Mouse (Mus musculus) midbrain, embryonic 15.5 days (tissue): ENCODE data around the gene Gm2000. TPM values are rescaled to one million over a fixed set of nuclear protein-coding genes. Genes with fewer than 3 reads are reported as not detected.
"Not testable (repeated sequence)": the region's sequence is repeated elsewhere in the genome, so short reads cannot be mapped to it uniquely, and the experiment has no call there.

Experiments used
- ATAC-seq: fragments of 200-750 bp; cut with Nextera tagmentation; replicated peaks from 2 replicates; pipeline ENCODE4 v1.8.0; 2017; ENCODE audit warnings: moderate TSS enrichment
- H3K27ac ChIP-seq: fragments of 300-500 bp; sonication (generic); 2 replicates; pipeline ENCODE4 v1.5.1; 2015; ENCODE audit warnings: mild to moderate bottlenecking, inconsistent platforms
- H3K27me3 ChIP-seq: fragments of 300-500 bp; sonication (generic); replicated peaks from 2 replicates; pipeline ENCODE4 v1.6.1; 2015; ENCODE audit warnings: inconsistent platforms
- H3K36me3 ChIP-seq: fragments of 300-500 bp; sonication (generic); replicated peaks from 2 replicates; pipeline ENCODE4 v1.6.1; 2015; ENCODE audit warnings: inconsistent platforms
- H3K4me1 ChIP-seq: fragments of 300-500 bp; sonication (generic); 2 replicates; pipeline ENCODE4 v1.6.1; 2015; ENCODE audit warnings: inconsistent platforms
- H3K4me2 ChIP-seq: fragments of 300-500 bp; sonication (generic); 2 replicates; pipeline ENCODE4 v1.6.1; 2015; ENCODE audit warnings: inconsistent platforms, mild to moderate bottlenecking, moderate library complexity
- H3K4me3 ChIP-seq: fragments of 300-500 bp; sonication (generic); 2 replicates; pipeline ENCODE4 v1.5.1; 2015; ENCODE audit warnings: mild to moderate bottlenecking, inconsistent platforms
- H3K9ac ChIP-seq: fragments of 300-500 bp; sonication (generic); 2 replicates; pipeline ENCODE4 v1.6.1; 2015; ENCODE audit warnings: mild to moderate bottlenecking, inconsistent platforms
- H3K9me3 ChIP-seq: fragments of 300-500 bp; sonication (generic); 2 replicates; pipeline ENCODE4 v1.6.1; 2016; ENCODE audit warnings: inconsistent platforms
- WGBS: fragments of 180-500 bp; shearing (Covaris S2); methylation state at CpG from one replicate; pipeline ENCODE4 v1.1.7; 2015; ENCODE audit warnings: mixed read lengths; 5-methylcytosine and 5-hydroxymethylcytosine counted together
- polyA plus RNA-seq: library from polyadenylated mRNA; unstranded; fragments of >200 nt; fragmentation: Nextera tagmentation; extraction: Ambion mirVana; gene quantifications from 2 replicates; pipeline ENCODE4 v1.2.1, GENCODE M21; 2015

The Gm2000 gene
- polyA plus RNA-seq = 464 and 497 TPM in 2 replicates

GRCm38 (mm10) chr1:156365740-156366139 lies at the start of gene Gm2000:
TSS of gene Gm2000 (plus strand) at chr1:156366040.
- Histone ChIP-seq H3K4me1 (no peaks in the 10 kb centered on the region), H3K4me2 (no peak within 1 kb of the TSS), H3K4me3 (no peak within 1 kb of the TSS), H3K27me3 (no peaks in the 10 kb centered on the region), H3K9me3 (no peaks in the 10 kb centered on the region), H3K36me3 (no peaks in the 10 kb centered on the region), H3K27ac (no peak within 1 kb of the TSS), H3K9ac (no peak within 1 kb of the TSS)
- 90% methylated on average over 8 of the region's 8 CpGs for WGBS
- ATAC-seq = no peak

- Histone ChIP-seq H3K36me3 (no peaks in the 10 kb centered on the region), H3K27ac (no peak overlapping the region), H3K4me3 (no peak overlapping the region), H3K9ac (no peak overlapping the region), H3K27me3 (no peaks in the 10 kb centered on the region), H3K4me2 (no peak overlapping the region), H3K4me1 (no peaks in the 10 kb centered on the region), H3K9me3 (no peaks in the 10 kb centered on the region)
- no peak for ATAC-seq
- 89% methylated on average over 9 of the region's 9 CpGs for WGBS
These were observed 42.7 kb upstream of the Gm2000 start for GRCm38 (mm10) chr1:156323126-156323525.

GRCm38 (mm10) chr1:156340847-156341246 lies 25.0 kb upstream of the Gm2000 start:
- ATAC-seq = no peak
- Histone ChIP-seq H3K9me3 (no peaks in the 10 kb centered on the region), H3K36me3 (no peaks in the 10 kb centered on the region), H3K4me1 (no peaks in the 10 kb centered on the region), H3K4me3 (no peak overlapping the region), H3K9ac (no peak overlapping the region), H3K27ac (no peak overlapping the region), H3K27me3 (no peaks in the 10 kb centered on the region), H3K4me2 (no peak overlapping the region)
- WGBS = 83% methylated on average over 4 of the region's 4 CpGs

DNA sequence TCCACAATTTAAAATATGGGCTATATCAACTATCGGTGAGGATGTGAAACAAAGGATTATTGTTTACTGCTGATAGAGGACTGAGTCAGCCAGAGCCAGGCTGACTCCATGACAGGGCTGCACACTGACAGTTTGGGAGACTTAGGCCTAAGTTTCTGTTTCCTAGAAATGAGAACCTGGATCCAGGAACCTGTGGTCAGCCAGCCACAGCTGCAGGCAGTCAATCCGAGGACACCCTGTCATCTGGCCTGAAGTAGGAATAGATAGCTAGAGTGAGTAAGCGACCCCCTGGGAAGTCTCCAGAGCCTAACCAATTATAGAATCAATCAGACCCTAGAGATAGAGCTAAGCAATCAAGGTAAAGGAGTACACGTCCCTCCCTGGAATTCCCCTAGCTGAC lies 21.4 kb upstream of the Gm2000 start:
- Histone ChIP-seq H3K9ac (no peak overlapping the region), H3K27me3 (no peaks in the 10 kb centered on the region), H3K9me3 (no peaks in the 10 kb centered on the region), H3K27ac (no peak overlapping the region), H3K4me2 (no peak overlapping the region), H3K4me3 (no peak overlapping the region), H3K36me3 (no peaks in the 10 kb centered on the region), H3K4me1 (no peaks in the 10 kb centered on the region)
- WGBS = 79% methylated on average over 4 of the region's 4 CpGs
- no peak for ATAC-seq

DNA sequence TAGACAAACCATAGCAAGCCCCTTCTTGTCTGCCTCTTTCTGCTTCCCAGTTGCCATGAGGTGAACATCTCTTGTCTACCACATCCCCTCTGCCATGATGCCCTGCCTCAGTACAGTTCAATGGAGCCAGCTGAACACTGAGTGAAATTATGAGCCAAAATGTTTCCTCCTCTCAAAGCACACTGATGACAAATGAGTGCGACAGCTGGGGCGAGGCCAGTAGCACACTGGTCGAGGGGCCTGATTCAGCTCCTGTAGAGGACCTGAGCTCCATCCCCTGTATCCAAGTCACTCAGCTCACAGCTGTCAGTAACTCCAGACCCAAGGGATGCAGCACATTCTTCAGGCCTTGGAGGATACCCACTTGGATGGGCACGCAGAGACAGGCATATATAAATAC lies 20.2 kb upstream of the Gm2000 start:
- no peak for ATAC-seq
- Histone ChIP-seq H3K27ac (no peak overlapping the region), H3K9me3 (no peaks in the 10 kb centered on the region), H3K4me1 (no peaks in the 10 kb centered on the region), H3K27me3 (no peaks in the 10 kb centered on the region), H3K4me2 (no peak overlapping the region), H3K4me3 (no peak overlapping the region), H3K36me3 (no peaks in the 10 kb centered on the region), H3K9ac (no peak overlapping the region)
- 94% methylated on average over 4 of the region's 4 CpGs for WGBS

GRCm38 (mm10) chr1:156349031-156349430 lies 16.8 kb upstream of the Gm2000 start:
- no peaks in the 10 kb centered on the region for H3K4me1 ChIP-seq
- ATAC-seq = no peak
- no peak overlapping the region for H3K4me3 ChIP-seq
- no peak overlapping the region for H3K9ac ChIP-seq
- H3K27me3 ChIP-seq = no peaks in the 10 kb centered on the region
- WGBS = 77% methylated on average over 4 of the region's 4 CpGs
- no peaks in the 10 kb centered on the region for H3K36me3 ChIP-seq
- H3K4me2 ChIP-seq = no peak overlapping the region
- H3K9me3 ChIP-seq = no peaks in the 10 kb centered on the region
- H3K27ac ChIP-seq = no peak overlapping the region

DNA sequence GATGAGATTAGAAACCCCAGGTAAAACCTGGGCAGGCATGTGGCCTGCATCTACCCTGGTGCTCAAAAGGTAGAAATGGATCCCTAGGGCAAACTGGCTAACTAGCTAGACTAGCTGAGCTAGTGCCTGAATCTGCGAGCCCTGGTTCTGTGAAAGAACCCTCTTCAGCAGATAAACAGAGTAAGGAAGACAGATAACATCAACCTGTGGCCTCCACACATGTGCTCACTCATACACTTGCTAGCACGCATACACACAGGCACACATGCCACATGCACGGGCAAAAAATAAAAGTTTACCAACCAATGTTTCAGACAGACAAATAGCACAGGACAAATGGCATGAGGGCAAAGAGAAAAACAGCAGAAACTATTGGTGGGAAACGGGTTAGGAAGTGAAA lies 15.4 kb upstream of the Gm2000 start:
- H3K27me3 ChIP-seq = no peaks in the 10 kb centered on the region
- no peak overlapping the region for H3K9ac ChIP-seq
- WGBS = 89% methylated on average over 4 of the region's 4 CpGs
- no peak overlapping the region for H3K27ac ChIP-seq
- no peaks in the 10 kb centered on the region for H3K9me3 ChIP-seq
- no peak overlapping the region for H3K4me3 ChIP-seq
- no peaks in the 10 kb centered on the region for H3K4me1 ChIP-seq
- H3K36me3 ChIP-seq = no peaks in the 10 kb centered on the region
- ATAC-seq = no peak
- H3K4me2 ChIP-seq = no peak overlapping the region

- Histone ChIP-seq H3K4me3 (no peak overlapping the region), H3K36me3 (no peaks in the 10 kb centered on the region), H3K9me3 (no peaks in the 10 kb centered on the region), H3K4me2 (no peak overlapping the region), H3K4me1 (no peaks in the 10 kb centered on the region), H3K27me3 (no peaks in the 10 kb centered on the region), H3K27ac (no peak overlapping the region), H3K9ac (no peak overlapping the region)
- WGBS = 91% methylated on average over 2 of the region's 2 CpGs
- ATAC-seq = no peak
These were observed 13.4 kb upstream of the Gm2000 start for GRCm38 (mm10) chr1:156352466-156352865.

DNA sequence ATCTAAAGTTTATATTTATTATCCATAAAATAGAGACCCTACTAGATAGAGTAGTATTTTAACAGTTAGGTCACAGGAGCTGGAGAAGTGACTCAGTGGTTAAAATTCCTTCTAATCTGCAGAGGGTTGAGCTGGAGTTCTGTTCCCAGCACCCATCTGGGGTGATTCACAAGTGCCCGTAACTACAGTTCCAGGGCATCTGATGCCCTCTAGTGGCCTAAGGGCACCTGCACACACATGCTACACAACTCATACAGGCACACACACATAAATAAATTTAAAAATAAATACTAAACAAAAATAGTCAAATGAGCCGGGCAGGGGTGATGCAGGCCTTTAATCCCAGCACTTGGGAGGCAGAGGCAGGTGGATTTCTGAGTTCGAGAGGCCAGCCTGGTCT lies 15.4 kb downstream of the Gm2000 start:
- ATAC-seq = no peak
- 94% methylated on average over 3 of the region's 3 CpGs for WGBS
- H3K36me3 ChIP-seq = no peaks in the 10 kb centered on the region
- no peak overlapping the region for H3K9ac ChIP-seq
- H3K27ac ChIP-seq = no peak overlapping the region
- H3K27me3 ChIP-seq = no peaks in the 10 kb centered on the region
- H3K4me2 ChIP-seq = no peak overlapping the region
- no peak overlapping the region for H3K4me3 ChIP-seq
- no peaks in the 10 kb centered on the region for H3K4me1 ChIP-seq
- H3K9me3 ChIP-seq = no peaks in the 10 kb centered on the region

DNA sequence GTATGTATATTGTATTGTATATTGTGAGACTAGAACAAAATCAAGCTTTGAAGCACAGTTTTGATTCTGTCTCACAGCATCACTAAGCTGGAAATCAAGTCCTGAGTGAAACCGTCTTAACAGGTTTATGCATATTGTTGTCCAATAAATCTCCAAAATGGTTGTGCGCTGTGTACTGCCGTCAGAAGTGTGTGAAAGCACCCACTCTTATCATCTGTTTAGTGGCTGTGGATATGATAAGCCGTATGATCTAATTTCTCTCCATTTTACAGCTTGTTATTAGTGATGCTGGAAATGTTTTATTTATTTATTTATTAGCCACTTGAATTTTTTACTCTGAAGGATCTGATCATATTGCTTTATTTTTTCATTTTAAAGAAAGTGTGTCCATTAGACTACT lies 20.4 kb downstream of the Gm2000 start:
- WGBS = 86% methylated on average over 4 of the region's 4 CpGs
- Histone ChIP-seq H3K4me3 (no peak overlapping the region), H3K4me1 (no peaks in the 10 kb centered on the region), H3K36me3 (no peaks in the 10 kb centered on the region), H3K9me3 (no peaks in the 10 kb centered on the region), H3K9ac (no peak overlapping the region), H3K27me3 (no peaks in the 10 kb centered on the region), H3K4me2 (no peak overlapping the region), H3K27ac (no peak overlapping the region)
- no peak for ATAC-seq

DNA sequence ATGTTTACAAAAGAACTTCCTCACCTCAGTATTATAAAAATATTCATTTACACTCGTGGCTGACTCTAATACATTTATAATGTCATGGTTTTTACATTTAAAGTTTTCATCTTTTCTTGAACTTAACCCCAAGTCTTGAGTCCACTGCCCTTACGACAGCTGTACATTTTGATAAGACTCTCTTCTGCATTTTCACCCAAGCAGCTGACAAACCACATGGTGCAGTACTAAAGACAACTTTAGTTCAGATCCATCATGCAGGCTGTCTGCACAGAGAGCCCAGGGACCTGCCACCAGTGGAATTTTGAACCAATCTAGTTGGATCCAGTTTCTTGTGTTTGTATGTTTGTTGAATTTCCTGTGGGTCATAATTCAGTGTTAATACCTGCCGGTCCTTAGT lies 21.0 kb downstream of the Gm2000 start:
- Histone ChIP-seq H3K4me3 (no peak overlapping the region), H3K4me1 (no peaks in the 10 kb centered on the region), H3K4me2 (no peak overlapping the region), H3K27me3 (no peaks in the 10 kb centered on the region), H3K36me3 (no peaks in the 10 kb centered on the region), H3K27ac (no peak overlapping the region), H3K9ac (no peak overlapping the region), H3K9me3 (no peaks in the 10 kb centered on the region)
- 71% methylated on average over 3 of the region's 3 CpGs for WGBS
- ATAC-seq = no peak

DNA sequence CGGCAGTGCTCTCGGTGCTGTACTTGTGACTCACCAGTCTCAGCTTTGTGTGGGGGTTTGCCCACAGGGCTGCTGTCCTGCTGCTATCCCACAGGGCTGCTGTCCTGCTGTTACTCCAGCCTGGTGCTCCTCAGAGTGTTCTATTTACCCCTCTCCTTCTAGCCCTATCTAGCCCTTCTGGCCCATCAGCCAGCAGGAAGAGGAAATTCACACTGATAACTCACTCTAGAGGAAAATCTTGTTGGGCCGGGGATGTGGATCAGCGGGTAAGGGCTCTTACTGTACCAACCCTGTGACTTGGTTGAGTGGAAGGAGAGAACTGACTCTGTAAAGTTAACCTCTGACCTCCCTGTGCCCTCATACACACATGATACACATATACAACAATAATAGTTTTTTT lies 27.3 kb downstream of the Gm2000 start:
- ATAC-seq = no peak
- H3K4me2 ChIP-seq = no peak overlapping the region
- H3K27ac ChIP-seq = no peak overlapping the region
- WGBS = 86% methylated on average over 4 of the region's 4 CpGs
- H3K9ac ChIP-seq = no peak overlapping the region
- H3K36me3 ChIP-seq = no peaks in the 10 kb centered on the region
- no peak overlapping the region for H3K4me3 ChIP-seq
- no peaks in the 10 kb centered on the region for H3K27me3 ChIP-seq
- H3K4me1 ChIP-seq = no peaks in the 10 kb centered on the region
- H3K9me3 ChIP-seq = no peaks in the 10 kb centered on the region

DNA sequence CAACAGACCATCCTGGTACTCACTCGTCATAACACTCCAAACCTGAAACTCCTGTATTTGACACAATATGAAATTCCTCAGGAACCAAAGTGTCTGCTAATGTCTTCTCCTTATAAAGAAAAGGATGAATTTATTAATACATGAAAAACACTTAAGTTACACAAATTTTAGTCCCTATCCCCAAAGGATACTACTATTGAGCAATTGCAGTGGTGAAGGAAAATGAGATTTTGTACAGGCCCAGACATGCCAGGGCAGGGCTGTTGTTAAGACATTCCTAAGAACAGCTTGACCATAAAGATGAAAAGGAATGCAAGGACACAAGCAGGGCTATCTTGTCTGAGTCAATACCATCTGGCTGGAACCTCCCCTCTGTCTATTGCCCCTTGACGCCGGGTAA lies 34.3 kb downstream of the Gm2000 start:
- H3K9ac ChIP-seq, H3K9me3 ChIP-seq, H3K36me3 ChIP-seq, H3K27ac ChIP-seq, H3K4me3 ChIP-seq, H3K4me2 ChIP-seq, H3K4me1 ChIP-seq, ATAC-seq, H3K27me3 ChIP-seq: not testable (repeated sequence)
- WGBS = 89% methylated on average over 3 of the region's 3 CpGs

DNA sequence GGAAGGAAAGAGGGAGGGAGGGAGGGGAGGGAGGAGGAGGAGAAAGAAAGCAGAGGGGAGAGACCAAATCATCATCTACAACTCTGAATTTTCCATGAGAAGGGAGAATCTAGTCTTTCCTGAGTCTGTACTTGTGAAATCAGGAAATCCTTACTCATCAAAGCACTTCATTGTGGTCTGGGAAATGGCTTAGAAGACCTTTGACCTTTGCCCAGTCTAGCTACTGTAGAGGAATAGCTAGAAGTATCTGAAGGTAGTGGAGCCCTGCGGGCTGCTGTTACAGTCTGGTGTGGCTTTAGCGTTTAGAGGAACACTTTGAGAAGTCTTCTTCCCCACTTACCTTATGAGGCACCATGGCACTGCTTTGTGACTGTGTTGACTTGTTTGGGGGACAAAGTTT lies 36.7 kb downstream of the Gm2000 start:
- ATAC-seq = no peak
- H3K4me3 ChIP-seq = no peak overlapping the region

More for the DNA sequence above, 36.7 kb downstream of the Gm2000 start:
- no peaks in the 10 kb centered on the region for H3K36me3 ChIP-seq
- no peaks in the 10 kb centered on the region for H3K27me3 ChIP-seq
- H3K4me1 ChIP-seq = no peaks in the 10 kb centered on the region
- H3K4me2 ChIP-seq = no peak overlapping the region
- no peaks in the 10 kb centered on the region for H3K9me3 ChIP-seq
- no peak overlapping the region for H3K9ac ChIP-seq
- H3K27ac ChIP-seq = no peak overlapping the region
- WGBS = 59% methylated on average over 2 of the region's 2 CpGs
